Mouse (Mus musculus) kidney, embryonic 16.5 days (tissue): ENCODE measurements at regions not wholly inside any gene's neighbourhood (a gene's known extent, or its start where the extent isn't known, plus 50 kb on each side); places are given as distances from the start of the nearest gene placed in this dataset.
"Not testable (repeated sequence)": the region's sequence is repeated elsewhere in the genome, so short reads cannot be mapped to it uniquely, and the experiment has no call there.

Experiments used
- ATAC-seq: fragments of 200-750 bp; cut with Nextera tagmentation; 2 replicates; pipeline ENCODE4 v1.8.0; 2017; ENCODE audit warnings: moderate TSS enrichment; ENCODE audit not compliant: low FRiP score, low TSS enrichment
- H3K27ac ChIP-seq: fragments of 300-500 bp; sonication (generic); 2 replicates; pipeline ENCODE4 v1.5.1; 2014; ENCODE audit warnings: low read length
- H3K27me3 ChIP-seq: fragments of 300-500 bp; sonication (generic); 2 replicates; pipeline ENCODE4 v1.6.1; 2014; ENCODE audit warnings: low read length, control low read depth, mixed read lengths; ENCODE audit not compliant: insufficient read depth
- H3K36me3 ChIP-seq: fragments of 300-500 bp; sonication (generic); 2 replicates; pipeline ENCODE4 v1.6.1; 2014; ENCODE audit warnings: low read length, control low read depth, mixed read lengths; ENCODE audit not compliant: insufficient read depth
- H3K4me1 ChIP-seq: fragments of 300-500 bp; sonication (generic); 2 replicates; pipeline ENCODE4 v1.6.1; 2014; ENCODE audit warnings: low read length, control low read depth, mixed read lengths; ENCODE audit not compliant: insufficient read depth
- H3K4me2 ChIP-seq: fragments of 300-500 bp; sonication (generic); replicated peaks from 2 replicates; pipeline ENCODE4 v1.6.1; 2014; ENCODE audit warnings: low read depth, low read length
- H3K4me3 ChIP-seq: fragments of 300-500 bp; sonication (generic); 2 replicates; pipeline ENCODE4 v1.5.1; 2014; ENCODE audit warnings: mild to moderate bottlenecking, low read length
- H3K9ac ChIP-seq: fragments of 300-500 bp; sonication (generic); replicated peaks from 2 replicates; pipeline ENCODE4 v1.6.1; 2014; ENCODE audit warnings: low read length
- H3K9me3 ChIP-seq: fragments of 300-500 bp; sonication (generic); 2 replicates; pipeline ENCODE4 v1.6.1; 2016; ENCODE audit warnings: low read length, control low read depth
- WGBS: fragments of 180-500 bp; shearing (Covaris S2); extraction: QIAGEN DNeasy Blood & Tissue Kit; methylation state at CpG from one replicate; pipeline ENCODE4 v1.1.7; 2014; 5-methylcytosine and 5-hydroxymethylcytosine counted together

DNA sequence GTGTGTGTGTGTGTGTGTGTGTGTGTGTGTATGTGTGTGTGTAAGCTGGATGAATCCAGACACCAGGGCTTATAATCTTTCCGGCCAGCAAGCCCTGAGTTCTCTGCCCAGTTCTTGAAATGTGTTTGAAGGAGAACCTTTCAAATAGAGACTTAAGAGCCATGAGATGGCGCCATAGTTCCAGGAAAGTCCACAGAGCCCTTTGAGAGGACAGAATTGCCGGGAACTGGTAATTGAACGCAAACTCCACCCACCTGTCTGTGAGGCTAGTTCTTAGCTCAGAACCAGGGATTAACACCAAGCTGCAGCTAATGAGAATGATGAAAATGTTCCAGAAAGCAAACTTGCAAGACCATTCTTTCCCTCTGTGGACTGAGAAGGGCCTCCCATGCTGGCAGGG, 72.2 kb downstream of the Trim42 start:
- H3K36me3 ChIP-seq: no peaks in the 10 kb centered on the region
- H3K4me3 ChIP-seq: no peak overlapping the region
- H3K4me1 ChIP-seq: no peaks in the 10 kb centered on the region
- ATAC-seq: no peak
- H3K9me3 ChIP-seq: no peaks in the 10 kb centered on the region; the same call in 1 of the 2 replicates
- no peaks in the 10 kb centered on the region for H3K27me3 ChIP-seq
- 15% methylated on average over 4 of the region's 4 CpGs for WGBS
- no peak overlapping the region for H3K27ac ChIP-seq
- H3K4me2 ChIP-seq: no peak overlapping the region
- no peak overlapping the region for H3K9ac ChIP-seq

DNA sequence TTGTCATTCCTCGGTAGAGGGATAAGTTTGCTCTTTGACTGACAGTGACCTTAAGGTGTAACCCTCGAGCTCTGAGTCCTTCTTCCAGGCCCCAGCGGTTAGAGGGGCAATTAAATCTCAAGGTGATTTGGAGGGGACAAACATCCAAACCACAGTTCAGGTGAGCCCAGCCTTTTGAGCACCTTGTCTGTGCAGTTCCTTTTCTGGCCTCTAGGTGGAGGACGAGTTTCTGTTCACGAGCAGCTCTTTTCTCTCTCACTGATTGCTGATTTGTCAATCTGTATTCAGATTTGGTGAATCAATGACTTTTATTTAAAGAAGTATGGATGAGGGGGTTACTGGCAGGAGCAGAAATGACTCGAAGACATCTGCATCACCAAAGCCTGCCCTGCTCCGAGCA, 74.0 kb downstream of the Trim42 start:
- Histone ChIP-seq H3K27me3 (no peaks in the 10 kb centered on the region), H3K4me1 (no peaks in the 10 kb centered on the region), H3K4me2 (no peak overlapping the region), H3K27ac (no peak overlapping the region), H3K4me3 (no peak overlapping the region), H3K36me3 (no peaks in the 10 kb centered on the region), H3K9me3 (no peaks in the 10 kb centered on the region), H3K9ac (no peak overlapping the region)
- WGBS: 32% methylated on average over 7 of the region's 7 CpGs
- ATAC-seq: no peak

DNA sequence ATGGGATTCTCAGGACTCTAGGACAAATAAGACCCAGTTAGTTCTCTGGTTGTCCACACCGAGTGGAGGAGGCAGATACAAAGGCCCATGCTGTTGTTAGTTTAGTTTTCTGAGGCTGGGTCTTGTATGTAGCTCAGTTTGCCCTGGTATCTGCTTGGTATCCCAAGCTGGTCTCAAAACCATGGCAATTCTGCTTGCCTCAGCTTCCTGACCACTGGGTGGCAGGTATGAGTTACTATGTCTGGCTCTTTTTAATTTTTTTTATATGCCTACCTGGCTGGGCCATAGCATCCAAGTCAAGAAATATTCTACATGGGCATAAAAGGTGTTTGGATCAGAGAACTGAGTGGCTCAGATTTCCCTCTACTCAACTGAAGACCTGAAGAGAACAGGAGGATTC, 77.9 kb downstream of the Trim42 start:
- WGBS: 79% methylated on average over 1 of the region's 1 CpGs
- H3K4me3 ChIP-seq: no peak overlapping the region
- no peaks in the 10 kb centered on the region for H3K27me3 ChIP-seq
- no peak for ATAC-seq
- H3K4me2 ChIP-seq: no peak overlapping the region
- H3K4me1 ChIP-seq: no peaks in the 10 kb centered on the region
- H3K9me3 ChIP-seq: no peaks in the 10 kb centered on the region
- no peak overlapping the region for H3K9ac ChIP-seq
- H3K27ac ChIP-seq: no peak overlapping the region
- no peaks in the 10 kb centered on the region for H3K36me3 ChIP-seq

DNA sequence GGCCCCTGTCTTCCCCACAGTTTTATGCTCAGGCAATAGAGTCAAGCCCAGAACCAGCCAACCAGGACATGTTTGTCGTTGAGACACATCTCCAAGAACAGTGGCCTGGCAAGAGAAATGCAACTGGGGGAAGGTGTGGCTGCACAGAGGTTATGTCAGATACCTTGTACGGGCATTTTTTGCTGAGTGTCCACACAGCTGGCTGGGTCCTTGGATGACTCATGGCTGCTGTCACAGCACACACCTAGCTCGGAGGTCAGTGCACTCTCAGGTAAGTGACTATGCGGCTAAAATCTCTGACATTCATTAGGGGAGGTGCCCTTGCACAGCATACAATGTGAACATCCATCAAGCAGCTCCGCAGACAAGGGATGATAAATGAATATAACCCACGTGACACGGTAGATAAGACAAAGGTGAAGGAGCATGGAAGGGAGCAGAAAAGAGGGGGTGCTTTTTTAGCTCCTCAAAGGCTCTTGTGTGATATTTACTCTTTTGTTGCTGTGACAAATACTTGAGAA, 85.4 kb downstream of the Trim42 start:
- no peaks in the 10 kb centered on the region for H3K27me3 ChIP-seq
- H3K9me3 ChIP-seq: no peaks in the 10 kb centered on the region
- H3K27ac ChIP-seq: no peak overlapping the region
- ATAC-seq: peak; percentile 39; the same call in 1 of the 2 replicates
- no peaks in the 10 kb centered on the region for H3K36me3 ChIP-seq
- no peak overlapping the region for H3K9ac ChIP-seq
- 47% methylated on average over 7 of the region's 7 CpGs for WGBS
- peaks cover 11% of the 10 kb centered on the region; the same call in 1 of the 2 replicates for H3K4me1 ChIP-seq
- H3K4me2 ChIP-seq: no peak overlapping the region
- H3K4me3 ChIP-seq: no peak overlapping the region

DNA sequence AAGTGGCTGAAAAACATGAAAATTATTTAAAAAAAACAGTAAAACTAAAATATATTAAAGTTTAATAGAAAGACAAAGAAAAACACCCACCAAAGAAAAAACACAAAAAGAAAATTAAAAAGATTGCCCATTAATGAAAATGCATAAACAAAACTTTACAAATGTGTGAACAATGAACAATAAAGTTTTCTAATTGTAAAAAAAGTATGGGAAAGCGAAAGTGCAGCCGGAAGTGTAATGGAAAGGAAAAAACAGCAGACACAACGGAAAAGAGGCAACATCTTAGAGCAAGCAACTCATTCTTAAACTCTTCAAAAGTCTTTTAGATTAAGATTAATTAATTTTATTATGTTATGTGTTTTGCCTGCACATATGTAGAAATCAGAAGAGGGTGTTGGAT, 87.7 kb downstream of the Trim42 start:
- ATAC-seq: no peak
- WGBS: 94% methylated on average over 3 of the region's 3 CpGs

DNA sequence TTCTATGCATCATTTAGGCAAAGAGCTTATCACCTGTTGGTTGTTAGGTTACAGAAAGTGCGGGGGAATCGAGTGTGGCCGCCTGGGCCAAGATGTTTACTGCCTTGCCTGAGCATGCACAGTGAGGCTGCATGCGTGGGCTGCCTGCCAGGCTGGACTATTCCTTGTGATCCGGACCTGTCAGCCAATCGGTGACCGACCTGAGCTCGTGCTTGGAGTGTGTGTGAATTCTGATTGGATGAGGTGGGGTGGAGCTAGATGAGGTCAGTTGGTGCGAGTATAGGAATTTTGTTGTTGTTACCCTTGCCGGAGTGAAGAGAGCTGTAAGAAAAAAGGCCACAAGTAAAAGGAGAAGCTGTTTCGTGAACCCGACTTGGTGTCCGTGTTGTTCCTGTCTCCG, 94.3 kb downstream of the Trim42 start:
- H3K4me3 ChIP-seq, H3K4me1 ChIP-seq, H3K36me3 ChIP-seq, H3K27ac ChIP-seq, H3K9me3 ChIP-seq, H3K27me3 ChIP-seq, ATAC-seq, H3K9ac ChIP-seq, H3K4me2 ChIP-seq: not testable (repeated sequence)
- WGBS: 76% methylated on average over 14 of the region's 14 CpGs

More for the DNA sequence above, 87.7 kb downstream of the Trim42 start:
- peaks cover 11% of the 10 kb centered on the region; the same call in 1 of the 2 replicates for H3K4me1 ChIP-seq
- H3K27ac ChIP-seq: no peak overlapping the region
- H3K36me3 ChIP-seq: no peaks in the 10 kb centered on the region
- no peak overlapping the region for H3K9ac ChIP-seq
- no peak overlapping the region for H3K4me3 ChIP-seq
- H3K9me3 ChIP-seq: no peaks in the 10 kb centered on the region
- H3K27me3 ChIP-seq: no peaks in the 10 kb centered on the region
- no peak overlapping the region for H3K4me2 ChIP-seq

DNA sequence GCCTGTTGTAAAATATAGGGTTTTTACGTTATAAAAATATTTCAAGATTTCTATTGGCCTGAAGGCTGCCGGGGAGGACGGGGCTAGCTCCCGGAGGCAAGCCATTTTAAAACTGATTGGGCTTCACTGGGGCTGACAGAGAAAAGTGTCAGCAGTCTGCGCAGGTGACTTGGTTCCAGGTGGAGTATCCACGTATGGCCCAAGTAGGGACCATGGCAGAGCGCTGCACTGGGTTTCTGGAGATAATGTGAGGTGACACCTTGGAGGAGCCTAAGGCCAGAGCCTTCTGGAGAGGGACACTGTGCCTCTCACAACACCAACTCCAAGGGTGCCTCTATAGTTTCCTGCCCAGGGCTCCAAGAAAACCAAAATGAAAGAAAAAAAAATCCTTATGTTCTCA, 95.9 kb downstream of the Trim42 start:
- no peaks in the 10 kb centered on the region for H3K27me3 ChIP-seq
- no peak overlapping the region for H3K9ac ChIP-seq
- 84% methylated on average over 7 of the region's 7 CpGs for WGBS
- no peaks in the 10 kb centered on the region for H3K9me3 ChIP-seq
- no peak overlapping the region for H3K4me2 ChIP-seq
- no peak for ATAC-seq
- no peak overlapping the region for H3K27ac ChIP-seq
- H3K4me1 ChIP-seq: no peaks in the 10 kb centered on the region
- no peaks in the 10 kb centered on the region for H3K36me3 ChIP-seq
- H3K4me3 ChIP-seq: no peak overlapping the region

DNA sequence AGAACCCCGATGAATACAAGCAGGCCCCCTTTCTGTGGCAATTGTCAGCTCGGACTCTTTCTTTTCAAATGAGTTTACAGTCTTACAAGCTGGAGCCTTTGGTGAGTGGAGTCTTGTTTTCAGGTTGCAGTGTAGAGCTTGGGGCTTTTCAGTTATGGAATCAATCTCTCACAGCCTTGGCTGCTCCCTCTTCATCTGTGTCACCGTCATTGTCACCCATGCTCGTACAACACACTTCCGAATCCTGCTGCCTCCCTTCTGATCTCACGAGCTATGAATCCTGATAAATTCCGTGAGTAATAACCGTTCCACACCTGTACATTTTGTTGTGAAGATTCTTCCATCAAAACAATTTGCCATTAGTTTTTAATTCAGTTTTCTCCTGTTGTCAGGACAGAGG, 97.7 kb downstream of the Trim42 start:
- 91% methylated on average over 8 of the region's 8 CpGs for WGBS
- Histone ChIP-seq H3K27ac (no peak overlapping the region), H3K36me3 (no peaks in the 10 kb centered on the region), H3K9ac (no peak overlapping the region), H3K4me1 (no peaks in the 10 kb centered on the region), H3K4me3 (no peak overlapping the region), H3K4me2 (no peak overlapping the region), H3K27me3 (no peaks in the 10 kb centered on the region), H3K9me3 (no peaks in the 10 kb centered on the region)
- no peak for ATAC-seq

DNA sequence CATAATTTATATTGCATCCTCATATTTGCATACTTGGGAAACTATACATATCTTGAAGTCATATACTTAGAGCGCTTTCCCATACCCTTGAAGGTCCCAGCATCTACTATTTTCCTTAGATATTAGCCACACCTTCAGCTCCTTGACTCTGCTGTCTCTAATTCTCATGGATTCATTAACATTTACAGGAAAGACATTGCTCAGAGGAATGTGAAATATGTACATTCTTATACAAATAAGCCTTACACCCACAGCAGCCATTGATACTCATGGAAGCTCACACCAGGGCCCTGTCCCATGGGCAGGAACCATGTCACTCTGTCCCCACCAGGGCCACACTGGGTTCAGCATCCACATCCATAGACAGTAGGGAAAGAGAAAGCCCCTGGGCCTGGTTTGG, 122.1 kb downstream of the Trim42 start:
- 98% methylated on average over 1 of the region's 1 CpGs for WGBS

DNA sequence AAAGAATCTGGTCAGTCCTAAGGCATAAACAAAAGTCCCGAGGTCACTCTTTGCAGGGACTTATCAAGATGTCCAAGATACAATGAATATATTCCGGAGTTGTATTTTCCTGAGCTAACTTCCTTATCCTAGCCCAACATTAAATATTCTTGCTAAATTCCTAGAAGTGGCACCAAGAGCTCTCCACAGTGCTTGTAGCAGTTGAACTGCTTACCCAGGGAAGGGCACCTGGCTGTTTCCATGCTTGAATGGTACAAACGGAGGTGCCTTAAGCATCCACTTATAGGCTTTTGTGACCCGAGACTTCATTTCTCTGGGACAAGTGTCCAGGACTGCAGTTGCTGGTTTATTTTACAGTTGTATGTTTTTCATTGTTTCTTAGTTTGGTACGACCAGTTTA, 115.1 kb upstream of the Slc25a36 start:
- Histone ChIP-seq H3K27me3 (no peaks in the 10 kb centered on the region), H3K4me1 (no peaks in the 10 kb centered on the region), H3K36me3 (no peaks in the 10 kb centered on the region), H3K9ac (no peak overlapping the region), H3K27ac (no peak overlapping the region), H3K4me2 (no peak overlapping the region), H3K4me3 (no peak overlapping the region), H3K9me3 (no peaks in the 10 kb centered on the region)
- ATAC-seq: no peak
- WGBS: 83% methylated on average over 5 of the region's 5 CpGs

More for the DNA sequence above, 122.1 kb downstream of the Trim42 start:
- no peaks in the 10 kb centered on the region for H3K36me3 ChIP-seq
- no peak overlapping the region for H3K9ac ChIP-seq
- H3K4me1 ChIP-seq: no peaks in the 10 kb centered on the region
- H3K27ac ChIP-seq: no peak overlapping the region
- H3K27me3 ChIP-seq: no peaks in the 10 kb centered on the region
- ATAC-seq: no peak
- H3K9me3 ChIP-seq: no peaks in the 10 kb centered on the region
- no peak overlapping the region for H3K4me3 ChIP-seq
- no peak overlapping the region for H3K4me2 ChIP-seq
